9 mouse cellular contexts compared by ENCODE assay signal in genomic region chr6:6577291-6577690, GRCm38 (mm10). TPM values are rescaled to one million over a fixed set of nuclear protein-coding genes. Genes with fewer than 3 reads are reported as not detected.
A peak's percentile ranks its signal among the peaks of the same experiment; 100 is the strongest.
DNase-seq lines count a peak whose midpoint lies in the region; ATAC-seq and TF ChIP-seq lines count a peak whose summit lies in the region.
"Had no signal": no experiment of that assay in that cellular context is flagged by ENCODE, and none has a peak within 500 bp of the region (broad histone marks: within the 10 kb centered on the region; RNA-seq: fewer than 3 reads in every experiment).

No protein-coding gene starts in this region.

- no peak overlapping the region for H3K27ac ChIP-seq in embryonic fibroblast, embryonic 13.5 days (ENCODE audit: insufficient read depth, low read length)
- H3K27ac ChIP-seq in limb, embryonic 13.5 days = no peak overlapping the region

- H3K4me1 ChIP-seq in lung, adult 2 months (ENCODE audit: control insufficient read depth, insufficient read depth, low read length) = peaks cover 17% of the 10 kb centered on the region
- no peaks in the 10 kb centered on the region for H3K4me1 ChIP-seq in embryonic fibroblast, embryonic 13.5 days (ENCODE audit: control insufficient read depth, insufficient read depth, low read length)
- peaks cover 13% of the 10 kb centered on the region for H3K4me1 ChIP-seq in limb, embryonic 13.5 days

- TF ChIP-seq POLR2A in lung, adult 2 months (IDR thresholded peaks at IDR 0.05; ENCODE audit: borderline replicate concordance, extremely low read depth, low read depth, low read length) = no peak
- no peak for TF ChIP-seq POLR2A in embryonic fibroblast, embryonic 13.5 days (IDR thresholded peaks at IDR 0.05; ENCODE audit: low read depth, low read length)

- intact Hi-C loops in gastrocnemius, postnatal 14 days (cut with DNase I; ENCODE audit: low total_unique reads) = no loop called here

- peak overlapping the region; percentile 99 for H3K4me3 ChIP-seq in lung, adult 2 months (replicated peaks; ENCODE audit: extremely low read depth, low read depth, low read length)
- peak overlapping the region; percentile 99 for H3K4me3 ChIP-seq in embryonic fibroblast, embryonic 13.5 days (ENCODE audit: insufficient read depth, low read length)
- peak overlapping the region; percentile 96 for H3K4me3 ChIP-seq in limb, embryonic 13.5 days

- H3K36me3 ChIP-seq in limb, embryonic 13.5 days = peaks cover 8% of the 10 kb centered on the region
- no peaks in the 10 kb centered on the region for H3K36me3 ChIP-seq in splenic B cell, adult 2 months (ENCODE audit: control insufficient read depth, insufficient read depth, low read length, poor library complexity, severe bottlenecking)

- TF ChIP-seq CTCF in lung, adult 2 months (IDR thresholded peaks at IDR 0.05; ENCODE audit: insufficient read depth, low read length) = no peak
- TF ChIP-seq CTCF in embryonic fibroblast, embryonic 13.5 days (IDR thresholded peaks at IDR 0.05; ENCODE audit: borderline replicate concordance, insufficient read depth, low read length) = no peak

- no peak for ATAC-seq in limb, embryonic 13.5 days (ENCODE audit: low FRiP score, low read depth)

- H3K4me2 ChIP-seq in limb, embryonic 13.5 days (replicated peaks) = peak overlapping the region; percentile 76

- DNase-seq in lung, adult 2 months = no peak
- no peak for DNase-seq in lung, postnatal 14 days
- peak; percentile 5 for DNase-seq in splenic B cell, adult 2 months (ENCODE audit: low read depth, low spot score)
- no peak for DNase-seq in right cerebral cortex, postnatal 4 days
- no peak for DNase-seq in left cerebral cortex, adult 11 months (ENCODE audit: low spot score)
- no peak for DNase-seq in gastrocnemius, postnatal 14 days
- DNase-seq: adrenal gland, postnatal 14 days had no signal

- H3K9ac ChIP-seq in limb, embryonic 13.5 days = peak overlapping the region; percentile 99

- H3K9me3 ChIP-seq in limb, embryonic 13.5 days = 0 out of 2 replicates have a peak, but pooled peaks cover 4% of the 10 kb centered on the region

- 44% methylated on average over 3 of the region's 3 CpGs for WGBS in lung, adult 2 months
- 69% methylated on average over 3 of the region's 3 CpGs for WGBS in limb, embryonic 13.5 days

- H3K27me3 ChIP-seq in limb, embryonic 13.5 days = no peaks in the 10 kb centered on the region
- no peaks in the 10 kb centered on the region for H3K27me3 ChIP-seq in splenic B cell, adult 2 months (ENCODE audit: control insufficient read depth, insufficient read depth, low read length, poor library complexity, severe bottlenecking)

RNA-seq across cellular contexts. Expression of gene Sem1, which starts 1.2 kb away (rescaled TPM):
- polyA plus RNA-seq in lung, adult 2 months (2012; rRNA removed) = 19.0 and 26.7 TPM in 2 replicates
- polyA plus RNA-seq in embryonic fibroblast, embryonic 13.5 days (2011; ENCODE audit: insufficient read length, low read depth, missing spikeins) = 89.3 and 108 TPM in 2 replicates
- polyA plus RNA-seq in limb, embryonic 13.5 days (2015; fragmentation: Nextera tagmentation; extraction: Ambion mirVana) = 266 and 274 TPM in 2 replicates
- 10 to 100 TPM; 65.8 to 66.5 TPM for total RNA-seq in gastrocnemius, postnatal 14 days (2021)
